Mouse (Mus musculus) retina, embryonic 14.5 days (tissue): ENCODE measurements at regions not wholly inside any gene's neighbourhood (a gene's known extent, or its start where the extent isn't known, plus 50 kb on each side); places are given as distances from the start of the nearest gene placed in this dataset.

ENCODE experiments used
- DNase-seq: peaks from one replicate; pipeline ENCODE4 v3.0.0-alpha.2; 2015; ENCODE audit warnings: low spot score

DNA sequence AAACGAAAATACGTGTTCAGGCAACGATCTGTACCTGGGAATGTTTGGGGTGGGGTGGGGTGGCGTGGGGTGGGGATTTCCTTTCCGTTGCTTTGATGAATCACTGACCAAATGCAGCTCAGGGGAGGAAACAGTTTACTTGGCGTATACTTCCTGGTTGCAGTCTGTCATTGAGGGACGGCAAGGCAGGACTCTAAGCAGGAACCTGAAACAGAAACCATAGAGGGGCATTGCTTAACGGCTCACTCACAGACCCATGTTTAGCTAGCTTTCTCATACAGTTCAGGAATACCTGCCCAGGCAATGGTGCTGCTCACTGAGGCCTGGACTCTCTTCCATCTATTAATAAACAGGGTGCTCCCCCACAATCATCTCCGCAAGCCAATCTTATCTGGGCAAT lies 55.1 kb upstream of the Smox start:
- no peak for DNase-seq

DNA sequence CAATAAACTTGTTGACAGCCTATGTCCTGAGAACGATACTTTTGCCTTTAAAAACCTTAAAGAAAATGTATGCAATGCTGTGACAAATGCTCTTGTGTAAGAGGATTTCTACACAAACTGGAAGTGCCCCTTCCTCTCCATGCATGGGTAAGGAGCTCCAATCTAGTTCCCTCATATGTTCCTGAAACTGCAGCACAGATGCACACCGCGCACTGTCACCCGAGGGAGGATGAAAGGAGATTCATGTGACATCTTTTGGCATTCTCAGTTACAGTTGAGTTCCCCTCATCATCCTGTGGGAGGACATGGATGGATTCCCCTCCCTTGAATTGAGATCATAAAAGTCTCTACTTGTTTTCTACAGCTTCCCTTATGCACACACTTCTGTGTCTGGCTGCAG lies 60.8 kb upstream of the Smox start:
- no peak for DNase-seq

DNA sequence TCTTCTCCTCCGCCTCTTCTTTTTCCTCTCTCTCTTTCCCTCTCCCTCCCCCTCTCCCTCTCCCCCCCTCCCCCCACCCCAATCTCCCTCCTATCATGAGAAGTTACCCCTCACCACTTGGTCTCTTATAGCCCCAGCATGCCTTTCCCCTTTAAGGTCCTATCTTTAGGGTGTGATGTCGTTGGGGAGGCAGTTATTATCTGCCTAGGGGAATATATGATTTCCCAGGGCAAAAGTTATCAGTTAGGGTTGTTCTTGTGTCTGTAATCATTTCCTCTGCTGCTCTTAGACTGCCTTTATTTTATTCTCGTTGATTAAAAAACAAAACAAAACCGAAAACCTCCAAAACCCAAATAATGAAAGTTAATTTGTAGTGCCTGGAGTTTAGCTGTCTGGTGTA lies 63.2 kb upstream of the Smox start:
- DNase-seq: no peak

DNA sequence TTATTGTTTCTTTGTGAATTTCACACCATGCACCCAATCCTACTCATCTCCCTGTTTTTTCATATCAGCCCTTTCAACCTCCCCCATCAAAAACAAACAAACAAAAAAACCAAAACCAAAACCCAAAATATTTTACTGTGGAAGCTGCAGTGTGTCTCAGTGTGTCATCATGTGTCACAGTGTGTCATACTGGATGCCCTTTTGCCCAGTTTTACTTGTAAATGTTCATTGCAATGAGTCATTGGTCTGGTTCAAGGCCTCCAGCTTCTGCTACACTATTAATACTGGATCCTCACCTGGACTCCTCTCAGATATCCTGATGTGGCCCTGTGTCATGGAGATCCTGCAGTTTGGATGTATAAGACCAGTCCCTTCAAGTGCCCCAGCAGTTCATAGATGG lies 64.4 kb upstream of the Smox start:
- DNase-seq: no peak

DNA sequence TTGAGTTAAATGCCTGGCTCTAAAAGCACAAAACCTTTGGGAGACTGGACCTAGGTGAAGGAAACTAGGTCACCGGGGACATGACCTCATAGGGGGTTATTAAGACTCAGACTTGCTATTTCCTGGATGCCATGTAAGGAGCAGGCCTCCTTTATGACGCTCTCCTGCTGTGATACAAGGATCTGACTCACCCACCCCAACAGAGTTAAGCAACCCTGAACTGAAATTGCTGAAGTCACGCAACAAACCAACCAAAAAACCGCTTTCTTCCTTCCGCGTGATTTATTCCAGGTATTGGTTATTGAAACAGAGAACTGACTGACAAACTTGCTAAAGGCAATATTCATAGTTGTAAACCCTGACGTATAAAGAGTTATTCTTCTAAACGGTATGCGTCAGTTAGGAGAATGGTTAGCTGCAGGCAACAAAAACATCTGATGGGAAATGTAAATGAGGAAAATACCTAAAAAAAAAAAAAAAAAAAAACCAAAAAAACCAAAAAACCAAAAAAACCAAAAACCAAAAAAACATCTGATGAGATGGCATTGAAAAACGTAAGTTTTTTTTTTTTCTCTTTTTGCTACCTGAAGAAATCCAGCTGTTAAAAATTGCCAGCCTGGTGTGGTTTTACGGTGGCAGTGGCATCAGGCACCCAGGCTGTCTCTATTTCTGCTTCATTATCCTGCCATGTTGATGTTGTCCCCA lies 67.5 kb upstream of the Smox start:
- DNase-seq: no peak

DNA sequence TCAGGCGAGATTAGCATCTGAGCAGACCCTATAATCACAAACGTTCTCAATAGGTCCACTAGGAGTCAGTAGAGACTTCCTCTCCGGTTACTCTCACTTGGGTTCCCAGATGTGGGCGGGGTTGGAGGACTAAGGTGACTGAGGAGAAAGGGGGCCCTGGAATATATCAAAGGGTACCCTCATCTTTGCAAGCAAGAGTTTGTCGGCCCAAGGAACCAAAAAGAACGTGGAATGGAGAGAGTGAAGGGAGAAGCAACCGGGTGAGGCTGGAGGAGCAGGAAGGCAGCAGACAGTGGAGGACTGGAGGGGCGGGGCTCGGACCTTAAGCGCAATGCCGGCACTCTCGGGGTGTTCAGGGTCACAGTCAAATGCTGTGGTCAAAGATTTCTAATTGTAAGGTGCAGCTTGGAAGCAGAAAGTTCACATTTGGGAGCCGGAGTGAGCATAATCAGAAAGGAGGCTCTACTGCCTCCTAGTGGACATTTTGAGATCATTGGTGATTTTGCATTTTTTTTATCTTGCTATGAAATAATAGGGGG lies 68.3 kb upstream of the Smox start:
- DNase-seq: peak; percentile 91

DNA sequence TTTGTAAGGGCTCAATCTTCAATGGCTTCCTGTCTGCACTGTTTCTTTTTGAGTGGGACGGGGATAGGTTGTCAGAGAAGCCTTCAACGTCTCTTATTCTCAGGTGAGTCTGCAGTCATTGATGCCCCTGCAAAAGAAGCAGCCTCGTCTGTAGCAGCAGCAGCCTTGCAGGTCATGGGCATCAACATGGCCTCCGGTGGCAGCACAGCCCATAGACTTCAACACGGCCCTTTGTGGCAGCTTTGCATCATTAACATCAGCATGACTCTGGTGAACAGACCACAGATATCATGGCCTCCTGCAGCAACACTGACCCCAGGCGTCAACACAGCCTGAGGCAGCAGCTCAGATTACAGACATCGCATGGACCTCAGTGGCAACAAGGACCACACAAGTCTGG lies 65.4 kb upstream of the Rnf24 start:
- DNase-seq: no peak

DNA sequence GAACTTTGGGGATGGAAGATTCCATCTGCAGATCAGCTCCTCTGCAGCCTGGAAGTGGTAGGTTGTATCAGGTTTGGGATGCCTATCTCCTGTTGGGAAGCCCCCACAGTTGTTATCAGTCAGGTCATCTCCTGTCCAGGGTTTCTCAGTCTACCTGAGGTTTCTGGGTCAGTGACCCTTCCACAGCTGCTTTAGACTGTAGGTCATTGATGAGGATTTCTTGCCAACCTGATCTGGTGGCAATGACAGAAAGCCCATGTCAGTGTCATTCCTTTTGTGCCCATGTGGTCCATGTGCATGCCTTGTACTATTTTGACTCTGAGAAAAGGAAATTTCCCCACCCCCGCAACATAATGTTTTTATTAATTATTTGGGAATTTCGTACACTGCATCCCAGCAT lies 64.8 kb upstream of the Rnf24 start:
- no peak for DNase-seq

DNA sequence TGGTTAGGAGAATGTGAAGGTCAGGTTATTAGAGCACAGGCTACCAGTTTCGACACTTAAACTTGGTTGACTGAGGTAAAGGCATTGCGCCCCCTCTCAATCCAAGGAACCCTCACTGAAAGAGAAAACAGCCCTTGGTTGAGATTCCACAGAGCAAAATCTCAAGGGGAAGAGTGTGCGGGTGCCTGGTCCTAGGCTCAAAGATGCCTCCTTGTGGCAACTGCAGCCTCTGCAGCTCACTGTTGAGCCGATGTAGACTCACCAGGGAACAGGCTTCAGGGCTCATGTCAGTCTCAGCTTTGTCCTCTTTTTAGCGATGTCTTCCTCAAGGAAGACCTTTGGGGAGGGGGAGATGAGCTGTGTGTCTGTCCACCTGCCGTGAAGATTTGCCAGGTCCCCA lies 63.8 kb upstream of the Rnf24 start:
- DNase-seq: peak; percentile 77

DNA sequence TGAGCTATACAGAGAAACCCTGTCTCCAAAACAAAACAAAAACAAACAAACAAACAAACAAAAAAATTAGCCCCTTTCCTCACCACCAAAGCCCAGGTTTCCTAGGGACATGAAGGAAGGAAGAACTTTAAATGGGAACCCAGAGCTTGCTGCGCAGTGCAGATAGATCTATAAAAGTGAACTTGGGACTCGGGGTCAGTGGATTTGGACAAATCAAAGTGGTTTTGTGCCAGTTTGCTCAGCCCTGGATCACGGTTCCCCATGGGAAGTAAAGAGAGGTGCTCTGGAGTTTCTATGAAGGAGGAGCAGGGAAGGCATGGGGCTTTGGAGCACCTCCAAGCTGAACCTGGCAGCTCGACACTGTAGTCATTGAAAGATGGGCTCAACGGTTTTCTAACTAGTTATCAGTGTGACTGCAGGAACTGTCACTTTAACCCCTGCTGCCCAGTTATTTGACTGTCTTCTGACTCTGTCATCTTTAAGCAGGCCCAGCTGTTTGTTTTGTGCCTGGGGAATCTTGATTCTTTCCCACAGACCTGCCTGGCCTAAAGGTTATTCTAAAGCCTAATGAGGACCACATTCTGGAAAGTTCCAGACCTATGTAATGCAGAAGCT lies 58.3 kb upstream of the Rnf24 start:
- no peak for DNase-seq

DNA sequence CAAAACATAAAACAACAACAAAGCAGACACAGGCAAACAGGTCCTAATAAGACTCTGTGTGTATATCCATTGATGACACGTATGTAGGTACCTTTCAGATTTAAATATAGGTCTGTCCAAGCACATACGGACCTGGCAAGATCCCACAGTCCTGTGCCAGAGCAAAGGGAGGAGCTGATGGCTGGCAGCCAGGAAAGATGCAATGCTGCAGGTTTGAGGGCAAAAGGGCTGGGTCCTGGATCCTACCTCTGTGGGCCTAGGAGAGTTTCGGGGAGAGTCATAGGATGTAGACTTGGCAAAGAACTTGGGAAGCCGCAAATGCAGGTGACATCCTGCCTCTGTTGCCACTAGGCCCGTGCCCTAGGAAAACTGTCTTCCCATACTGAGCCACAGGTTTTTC lies 54.6 kb upstream of the Rnf24 start:
- no peak for DNase-seq

DNA sequence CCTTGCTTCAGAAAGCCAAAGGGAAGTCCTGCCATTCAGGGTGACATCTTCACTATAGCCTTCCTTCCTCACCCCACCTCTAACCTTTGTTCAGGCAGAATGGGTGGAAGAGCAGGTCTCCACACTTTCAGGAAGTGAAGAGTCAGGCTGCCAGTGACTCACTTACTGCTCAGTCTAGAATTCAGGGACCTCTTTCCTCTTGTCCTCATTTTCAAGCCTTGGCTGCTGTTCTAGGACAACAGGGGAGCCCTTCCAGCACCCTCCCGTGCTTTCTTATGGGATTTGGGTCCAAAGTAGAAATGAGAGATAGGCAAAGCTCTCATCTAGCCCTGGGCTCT lies 51.5 kb upstream of the Rnf24 start:
- DNase-seq: no peak

DNA sequence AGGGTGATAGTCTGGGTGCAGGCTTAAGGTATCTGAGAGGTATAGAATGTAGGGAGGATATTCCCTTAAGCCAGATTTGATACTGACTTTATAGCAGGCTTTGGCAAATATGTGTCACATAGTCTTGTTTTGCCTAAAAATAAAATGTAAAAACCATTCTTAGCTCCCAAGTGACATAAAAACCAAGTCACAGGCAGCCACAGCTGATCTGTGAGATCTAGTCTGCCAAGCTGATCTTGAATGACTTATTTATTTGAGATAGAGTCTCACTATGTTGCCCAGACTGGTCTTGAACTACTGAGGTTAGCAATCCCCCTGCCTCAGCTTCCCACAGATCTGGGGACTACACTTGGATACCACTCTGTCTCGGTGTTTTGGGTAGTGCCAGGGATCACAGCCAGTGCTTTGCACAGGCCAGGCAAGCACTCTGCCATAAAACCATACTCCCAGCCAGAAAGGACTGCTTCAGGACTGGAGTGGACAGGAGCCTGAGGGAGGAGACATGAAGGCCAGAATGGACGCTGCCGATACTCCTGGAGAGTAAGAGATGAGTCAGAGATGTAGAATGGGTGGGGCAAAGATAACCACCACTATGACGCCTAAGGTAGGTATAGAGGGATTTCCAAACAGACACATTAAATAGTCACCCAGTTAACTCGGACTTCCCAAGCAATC lies 51.0 kb upstream of the Rnf24 start:
- no peak for DNase-seq
